11 mouse cellular contexts compared by ENCODE assay signal in genomic region chr2:110063131-110063530, GRCm38 (mm10). TPM values are rescaled to one million over a fixed set of nuclear protein-coding genes. Genes with fewer than 3 reads are reported as not detected.
A peak's percentile ranks its signal among the peaks of the same experiment; 100 is the strongest.
DNase-seq lines count a peak whose midpoint lies in the region; ATAC-seq and TF ChIP-seq lines count a peak whose summit lies in the region.
"Had no signal": no experiment of that assay in that cellular context is flagged by ENCODE, and none has a peak within 500 bp of the region (broad histone marks: within the 10 kb centered on the region; RNA-seq: fewer than 3 reads in every experiment).

No protein-coding gene starts in this region.

- H3K9ac ChIP-seq in heart, postnatal 0 days (replicated peaks; ENCODE audit: low read depth, low read length), result no peak overlapping the region
- H3K9ac ChIP-seq in liver, postnatal 0 days (replicated peaks), result no peak overlapping the region
- H3K9ac ChIP-seq: heart, embryonic 13.5 days; hindbrain, embryonic 15.5 days; limb, embryonic 15.5 days had no signal

- no peak for TF ChIP-seq EP300 in heart, postnatal 0 days (IDR thresholded peaks at IDR 0.05; ENCODE audit: low read depth)
- no peak for TF ChIP-seq EP300 in liver, postnatal 0 days (IDR thresholded peaks at IDR 0.05; ENCODE audit: low read depth)

- WGBS in heart, postnatal 0 days, result 93% methylated on average over 1 of the region's 1 CpGs
- 87% methylated on average over 1 of the region's 1 CpGs for WGBS in heart, embryonic 10.5 days
- WGBS in liver, postnatal 0 days (ENCODE audit: insufficient replicate concordance), result 78% methylated on average over 1 of the region's 1 CpGs

- H3K36me3 ChIP-seq in heart, postnatal 0 days (replicated peaks; ENCODE audit: control insufficient read depth, insufficient read depth, low read length), result no peaks in the 10 kb centered on the region
- no peaks in the 10 kb centered on the region for H3K36me3 ChIP-seq in heart, embryonic 10.5 days
- no peaks in the 10 kb centered on the region for H3K36me3 ChIP-seq in liver, postnatal 0 days (replicated peaks; ENCODE audit: insufficient read depth, low read length)
- H3K36me3 ChIP-seq: heart, embryonic 13.5 days; hindbrain, embryonic 15.5 days; limb, embryonic 15.5 days had no signal

- no peaks in the 10 kb centered on the region for H3K9me3 ChIP-seq in heart, postnatal 0 days (replicated peaks; ENCODE audit: control insufficient read depth, low read length)
- H3K9me3 ChIP-seq in heart, embryonic 10.5 days, result no peaks in the 10 kb centered on the region
- no peaks in the 10 kb centered on the region for H3K9me3 ChIP-seq in liver, postnatal 0 days (ENCODE audit: low read length)
- H3K9me3 ChIP-seq: heart, embryonic 13.5 days; hindbrain, embryonic 15.5 days; limb, embryonic 15.5 days had no signal

- H3K27me3 ChIP-seq in heart, postnatal 0 days (ENCODE audit: control insufficient read depth, insufficient read depth, low read length), result no peaks in the 10 kb centered on the region
- no peaks in the 10 kb centered on the region for H3K27me3 ChIP-seq in heart, embryonic 10.5 days (ENCODE audit: insufficient read depth, poor library complexity, severe bottlenecking)
- no peaks in the 10 kb centered on the region for H3K27me3 ChIP-seq in liver, postnatal 0 days (ENCODE audit: insufficient read depth, low read length)
- H3K27me3 ChIP-seq: heart, embryonic 13.5 days; hindbrain, embryonic 15.5 days; limb, embryonic 15.5 days had no signal

- H3K4me1 ChIP-seq in heart, postnatal 0 days (ENCODE audit: control insufficient read depth, insufficient read depth), result no peaks in the 10 kb centered on the region
- no peaks in the 10 kb centered on the region for H3K4me1 ChIP-seq in heart, embryonic 10.5 days
- no peaks in the 10 kb centered on the region for H3K4me1 ChIP-seq in liver, postnatal 0 days (ENCODE audit: insufficient read depth)
- H3K4me1 ChIP-seq: heart, embryonic 13.5 days; hindbrain, embryonic 15.5 days; limb, embryonic 15.5 days had no signal

- H3K4me3 ChIP-seq in heart, postnatal 0 days (ENCODE audit: low read depth, low read length), result no peak overlapping the region
- no peak overlapping the region for H3K4me3 ChIP-seq in heart, embryonic 10.5 days
- H3K4me3 ChIP-seq in liver, postnatal 0 days (ENCODE audit: low read depth, low read length), result no peak overlapping the region
- H3K4me3 ChIP-seq: heart, embryonic 13.5 days; hindbrain, embryonic 15.5 days; limb, embryonic 15.5 days had no signal

- H3K4me2 ChIP-seq in heart, postnatal 0 days (ENCODE audit: low read depth, low read length), result no peak overlapping the region
- no peak overlapping the region for H3K4me2 ChIP-seq in liver, postnatal 0 days (ENCODE audit: low read depth, low read length)
- H3K4me2 ChIP-seq: heart, embryonic 13.5 days; hindbrain, embryonic 15.5 days; limb, embryonic 15.5 days had no signal

- no peak overlapping the region for H3K27ac ChIP-seq in heart, postnatal 0 days (ENCODE audit: low read depth)
- no peak overlapping the region for H3K27ac ChIP-seq in heart, embryonic 10.5 days
- H3K27ac ChIP-seq in liver, postnatal 0 days (ENCODE audit: low read depth), result no peak overlapping the region
- H3K27ac ChIP-seq: heart, embryonic 13.5 days; hindbrain, embryonic 15.5 days; limb, embryonic 15.5 days had no signal

- ATAC-seq in heart, postnatal 0 days (ENCODE audit: insufficient read depth, low read depth), result no peak
- no peak for ATAC-seq in liver, postnatal 0 days

- peak; percentile 55 for TF ChIP-seq CTCF in heart, postnatal 0 days (IDR thresholded peaks at IDR 0.05; ENCODE audit: low read depth)
- TF ChIP-seq CTCF in liver, postnatal 0 days (IDR thresholded peaks at IDR 0.05; ENCODE audit: low read depth), result peak; percentile 29; the same call in 1 of the 2 replicates

- DNase-seq in heart, postnatal 0 days (ENCODE audit: low spot score), result peak; percentile 52
- no peak for DNase-seq in heart, embryonic 10.5 days (ENCODE audit: low spot score)
- DNase-seq in liver, postnatal 0 days, result no peak
- DNase-seq in liver (no peak), ES-CJ7 (ENCODE audit: low read depth, low spot score) (peak; percentile 11), adipocyte (ENCODE audit: low spot score) (peak; percentile 79)
- DNase-seq in urinary bladder, postnatal 4 days (ENCODE audit: low spot score in 2 of 2), result no peak
- DNase-seq: thymus, postnatal 25 days had no signal

RNA-seq across cellular contexts. Expression of gene Ccdc34, which starts 45.5 kb away (rescaled TPM):
- total RNA-seq in heart, postnatal 0 days (2014; rRNA removed; ENCODE audit: low replicate concordance), result 6.9 and 7.8 TPM in 2 replicates
- polyA plus RNA-seq in heart, postnatal 0 days (2015; fragmentation: Nextera tagmentation; extraction: Ambion mirVana), result 16.5 and 17.1 TPM in 2 replicates
- polyA plus RNA-seq in heart, embryonic 10.5 days (2016; fragmentation: Nextera tagmentation; extraction: Ambion mirVana), result 24.1 and 29.8 TPM in 2 replicates
- 14.5 and 14.6 TPM in 2 replicates for polyA plus RNA-seq in liver, postnatal 0 days (2015; fragmentation: Nextera tagmentation; extraction: Ambion mirVana)

Comparison
In these comparisons a context has a peak if more than half of its experiments do, and no peak if none do; other contexts are left out.
1. DNase-seq: peak in heart, postnatal 0 days (single experiment), ES-CJ7 (single experiment) and adipocyte (single experiment); none in heart, embryonic 10.5 days (single experiment), liver, postnatal 0 days (single experiment), liver (single experiment) and urinary bladder, postnatal 4 days (0 of 2).